Mouse (Mus musculus) left cerebral cortex, postnatal 14 days (tissue): ENCODE data around the gene Angptl7. TPM values are rescaled to one million over a fixed set of nuclear protein-coding genes. Genes with fewer than 3 reads are reported as not detected.
A peak's percentile ranks its signal among the peaks of the same experiment; 100 is the strongest.

Experiments
- DNase-seq, 2 experiments: peaks; one replicate each; pipeline ENCODE4 v3.0.0; 2021 to 2022; ENCODE audit warnings: low spot score in 2 of 2, mixed read lengths in 1 of 2
- intact Hi-C: fragments of 180-260 bp; cut with DNase I; formaldehyde crosslinking; loops from one replicate; pipeline ENCODE4 v1.15.1; 2025
- total RNA-seq, 2 experiments: library from RNA; stranded (reverse); gene quantifications; 2 replicates each; pipeline ENCODE4 v1.2.3; 2021

Gene Angptl7
- total RNA-seq, 2 experiments from 2014 or later: 0.31 to 0.44 TPM

GRCm38 (mm10) chr4:148504497-148504959 lies 4.3 kb upstream of the Angptl7 start:
- DNase-seq: peak in 1 of 2 experiments; percentile 50

GRCm38 (mm10) chr4:148495874-148496689 lies 4.2 kb downstream of the Angptl7 start:
- DNase-seq: peak; percentile 67 to 73
- intact Hi-C loops: no loop called here

More at GRCm38 (mm10) chr4:148504497-148504959, 4.3 kb upstream of the Angptl7 start:
- intact Hi-C loops: no loop called here

- intact Hi-C loops: no loop called here
These were observed 5.1 kb downstream of the Angptl7 start for GRCm38 (mm10) chr4:148495160-148495559.

GRCm38 (mm10) chr4:148491448-148491847 lies 8.8 kb downstream of the Angptl7 start:
- intact Hi-C loops: no loop called here
- DNase-seq: peak in 1 of 2 experiments; percentile 44

More at GRCm38 (mm10) chr4:148495160-148495559, 5.1 kb downstream of the Angptl7 start:
- DNase-seq: no peak

GRCm38 (mm10) chr4:148490502-148490901 lies 9.8 kb downstream of the Angptl7 start:
- intact Hi-C loops: no loop called here
- no peak for DNase-seq

- intact Hi-C loops: no loop called here
- no peak for DNase-seq
These were observed 12.4 kb downstream of the Angptl7 start for GRCm38 (mm10) chr4:148487841-148488240.

- intact Hi-C loops: no loop called here
- no peak for DNase-seq
These were observed 15.7 kb downstream of the Angptl7 start for GRCm38 (mm10) chr4:148484511-148484910.

- no peak for DNase-seq
- intact Hi-C loops: no loop called here
These were observed 18.6 kb downstream of the Angptl7 start for GRCm38 (mm10) chr4:148481557-148482168.

GRCm38 (mm10) chr4:148480245-148480644 lies 20.0 kb downstream of the Angptl7 start:
- intact Hi-C loops: no loop called here
- DNase-seq: no peak

GRCm38 (mm10) chr4:148473496-148473895 lies 26.8 kb downstream of the Angptl7 start:
- no peak for DNase-seq
- intact Hi-C loops: no loop called here

GRCm38 (mm10) chr4:148472436-148473174 lies 27.7 kb downstream of the Angptl7 start:
- DNase-seq: no peak
- intact Hi-C loops: no loop called here

- intact Hi-C loops: no loop called here
- DNase-seq: no peak
These were observed 28.9 kb downstream of the Angptl7 start for GRCm38 (mm10) chr4:148471363-148471806.

GRCm38 (mm10) chr4:148469487-148470252 lies 30.6 kb downstream of the Angptl7 start:
- no peak for DNase-seq
- intact Hi-C loops: no loop called here

GRCm38 (mm10) chr4:148468396-148468795 lies 31.9 kb downstream of the Angptl7 start:
- DNase-seq: no peak
- intact Hi-C loops: no loop called here

GRCm38 (mm10) chr4:148466511-148467079 lies 33.7 kb downstream of the Angptl7 start:
- no peak for DNase-seq
- intact Hi-C loops: no loop called here

- no peak for DNase-seq
- intact Hi-C loops: no loop called here
These were observed 35.4 kb downstream of the Angptl7 start for GRCm38 (mm10) chr4:148464869-148465268.

- DNase-seq: no peak
- intact Hi-C loops: no loop called here
These were observed 36.0 kb downstream of the Angptl7 start for GRCm38 (mm10) chr4:148464301-148464700.

- intact Hi-C loops: no loop called here
- DNase-seq: peak; percentile 50 to 59
These were observed 36.9 kb downstream of the Angptl7 start for GRCm38 (mm10) chr4:148463208-148463960.
